Mouse (Mus musculus): ENCODE data around the gene Folr1. TPM values are rescaled to one million over a fixed set of nuclear protein-coding genes. Genes with fewer than 3 reads are reported as not detected.

Gene Folr1
- polyA plus RNA-seq, 1 experiment from 2014 or later = 4.0 TPM

GRCm38 (mm10) chr7:101837154-101837605 is 33.4 kb downstream of the Folr1 start:
- 0 out of 2 replicates have a peak, but pooled peaks have one; percentile 0 for ATAC-seq (replicated peaks; ENCODE audit: extremely low read depth, insufficient read depth, low FRiP score)
- WGBS = under 1% methylated on average over 20 of the region's 20 CpGs
- Histone ChIP-seq H3K36me3 (ENCODE audit: control insufficient read depth, insufficient read depth) (peaks cover 8% of the 10 kb centered on the region), H3K27me3 (ENCODE audit: control insufficient read depth, insufficient read depth, low read length) (no peaks in the 10 kb centered on the region), H3K27ac (ENCODE audit: low read length) (peak overlapping the region; percentile 99), H3K9ac (ENCODE audit: low read length) (peak overlapping the region; percentile 99), H3K9me3 (replicated peaks; ENCODE audit: control insufficient read depth, low read length) (no peaks in the 10 kb centered on the region), H3K4me2 (ENCODE audit: low read depth, low read length) (peak overlapping the region; percentile 69), H3K4me1 (ENCODE audit: control insufficient read depth, insufficient read depth, low read length) (peaks cover 29% of the 10 kb centered on the region), H3K4me3 (ENCODE audit: low read length) (peak overlapping the region; percentile 80)

GRCm38 (mm10) chr7:101836271-101837153 is 34.1 kb downstream of the Folr1 start:
- peak overlapping the region; percentile 69 for H3K4me2 ChIP-seq (ENCODE audit: low read depth, low read length)
- peak overlapping the region; percentile 99 for H3K9ac ChIP-seq (ENCODE audit: low read length)
- H3K4me1 ChIP-seq (ENCODE audit: control insufficient read depth, insufficient read depth, low read length) = peaks cover 29% of the 10 kb centered on the region
- peaks cover 14% of the 10 kb centered on the region for H3K36me3 ChIP-seq (ENCODE audit: control insufficient read depth, insufficient read depth)
- H3K4me3 ChIP-seq (ENCODE audit: low read length) = peak overlapping the region; percentile 80
- ATAC-seq (replicated peaks; ENCODE audit: extremely low read depth, insufficient read depth, low FRiP score) = peak; percentile 47
- peak overlapping the region; percentile 99 for H3K27ac ChIP-seq (ENCODE audit: low read length)
- H3K27me3 ChIP-seq (ENCODE audit: control insufficient read depth, insufficient read depth, low read length) = no peaks in the 10 kb centered on the region
- no peaks in the 10 kb centered on the region for H3K9me3 ChIP-seq (replicated peaks; ENCODE audit: control insufficient read depth, low read length)
- WGBS = under 1% methylated on average over 63 of the region's 63 CpGs

GRCm38 (mm10) chr7:101835457-101836109 is 35.0 kb downstream of the Folr1 start:
- 34% methylated on average over 5 of the region's 5 CpGs for WGBS
- Histone ChIP-seq H3K9me3 (replicated peaks; ENCODE audit: control insufficient read depth, low read length) (no peaks in the 10 kb centered on the region), H3K9ac (ENCODE audit: low read length) (peak overlapping the region; percentile 99), H3K27me3 (ENCODE audit: control insufficient read depth, insufficient read depth, low read length) (no peaks in the 10 kb centered on the region), H3K4me1 (ENCODE audit: control insufficient read depth, insufficient read depth, low read length) (peaks cover 29% of the 10 kb centered on the region), H3K4me3 (ENCODE audit: low read length) (peak overlapping the region; percentile 80), H3K4me2 (ENCODE audit: low read depth, low read length) (peak overlapping the region; percentile 69), H3K27ac (ENCODE audit: low read length) (peak overlapping the region; percentile 99), H3K36me3 (ENCODE audit: control insufficient read depth, insufficient read depth) (peaks cover 23% of the 10 kb centered on the region)
- no peak for ATAC-seq (replicated peaks; ENCODE audit: extremely low read depth, insufficient read depth, low FRiP score)

DNA sequence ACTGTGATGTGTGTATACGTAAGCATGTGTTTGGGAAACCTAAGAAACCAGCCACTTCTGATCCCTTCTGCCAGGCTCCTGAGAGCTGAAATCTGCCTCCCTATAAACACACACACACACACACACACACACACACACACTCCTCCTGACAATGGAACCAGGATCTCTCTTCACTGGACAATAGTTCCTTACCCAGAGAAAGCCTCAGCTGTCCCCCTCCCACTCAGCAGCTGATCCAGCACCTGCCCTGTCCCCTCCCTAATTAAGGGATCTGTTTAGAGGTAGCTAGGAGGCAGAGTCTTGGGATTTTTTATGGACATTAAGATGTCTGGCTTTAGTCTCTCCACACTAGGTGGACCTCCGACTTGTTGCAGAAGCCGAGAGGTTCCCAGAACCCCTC is 35.7 kb downstream of the Folr1 start:
- Histone ChIP-seq H3K36me3 (ENCODE audit: control insufficient read depth, insufficient read depth) (peaks cover 30% of the 10 kb centered on the region), H3K9ac (ENCODE audit: low read length) (no peak overlapping the region), H3K27me3 (ENCODE audit: control insufficient read depth, insufficient read depth, low read length) (no peaks in the 10 kb centered on the region), H3K4me3 (ENCODE audit: low read length) (peak overlapping the region; percentile 13; the same call in 1 of the 2 replicates), H3K9me3 (replicated peaks; ENCODE audit: control insufficient read depth, low read length) (no peaks in the 10 kb centered on the region), H3K4me2 (ENCODE audit: low read depth, low read length) (peak overlapping the region; percentile 69), H3K27ac (ENCODE audit: low read length) (peak overlapping the region; percentile 36; the same call in 1 of the 2 replicates), H3K4me1 (ENCODE audit: control insufficient read depth, insufficient read depth, low read length) (peaks cover 29% of the 10 kb centered on the region)
- 48% methylated on average over 3 of the region's 3 CpGs for WGBS
- ATAC-seq (replicated peaks; ENCODE audit: extremely low read depth, insufficient read depth, low FRiP score) = no peak

GRCm38 (mm10) chr7:101833916-101834584 is 36.5 kb downstream of the Folr1 start:
- peaks cover 28% of the 10 kb centered on the region for H3K4me1 ChIP-seq (ENCODE audit: control insufficient read depth, insufficient read depth, low read length)
- no peak for ATAC-seq (replicated peaks; ENCODE audit: extremely low read depth, insufficient read depth, low FRiP score)
- H3K9ac ChIP-seq (ENCODE audit: low read length) = no peak overlapping the region; the same call in 1 of the 2 replicates
- peak overlapping the region; percentile 8; the same call in 1 of the 2 replicates for H3K4me2 ChIP-seq (ENCODE audit: low read depth, low read length)
- peak overlapping the region; percentile 36 for H3K27ac ChIP-seq (ENCODE audit: low read length)
- no peaks in the 10 kb centered on the region for H3K27me3 ChIP-seq (ENCODE audit: control insufficient read depth, insufficient read depth, low read length)
- WGBS = 56% methylated on average over 3 of the region's 3 CpGs
- no peaks in the 10 kb centered on the region for H3K9me3 ChIP-seq (replicated peaks; ENCODE audit: control insufficient read depth, low read length)
- no peak overlapping the region for H3K4me3 ChIP-seq (ENCODE audit: low read length)
- peaks cover 38% of the 10 kb centered on the region for H3K36me3 ChIP-seq (ENCODE audit: control insufficient read depth, insufficient read depth)

DNA sequence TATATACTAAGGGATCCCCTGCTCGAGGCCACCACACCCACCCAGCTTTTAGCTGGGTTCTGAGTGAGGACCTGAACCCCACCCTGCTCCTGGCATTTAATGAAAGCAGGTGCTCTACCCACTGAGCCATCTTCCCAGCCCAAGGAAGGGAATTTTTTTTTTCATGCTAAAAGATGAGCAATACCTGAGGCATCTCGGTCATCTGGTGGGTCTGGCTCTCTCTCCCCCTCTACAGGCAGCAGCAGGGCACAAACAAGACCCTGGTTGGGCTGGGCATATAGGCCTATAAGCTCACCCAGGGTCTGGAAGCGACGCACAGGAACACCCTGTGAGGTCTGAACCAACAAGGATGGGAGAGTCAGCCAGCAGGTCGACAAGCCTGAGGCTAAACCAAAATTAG is 37.2 kb downstream of the Folr1 start:
- H3K4me2 ChIP-seq (ENCODE audit: low read depth, low read length) = no peak overlapping the region
- 73% methylated on average over 5 of the region's 5 CpGs for WGBS
- H3K27me3 ChIP-seq (ENCODE audit: control insufficient read depth, insufficient read depth, low read length) = no peaks in the 10 kb centered on the region

GRCm38 (mm10) chr7:101832372-101832771 is 38.2 kb downstream of the Folr1 start:
- Histone ChIP-seq H3K4me1 (ENCODE audit: control insufficient read depth, insufficient read depth, low read length) (peaks cover 21% of the 10 kb centered on the region), H3K9me3 (replicated peaks; ENCODE audit: control insufficient read depth, low read length) (no peaks in the 10 kb centered on the region), H3K9ac (ENCODE audit: low read length) (no peak overlapping the region), H3K4me2 (ENCODE audit: low read depth, low read length) (no peak overlapping the region), H3K36me3 (ENCODE audit: control insufficient read depth, insufficient read depth) (peaks cover 54% of the 10 kb centered on the region), H3K4me3 (ENCODE audit: low read length) (no peak overlapping the region), H3K27me3 (ENCODE audit: control insufficient read depth, insufficient read depth, low read length) (no peaks in the 10 kb centered on the region), H3K27ac (ENCODE audit: low read length) (no peak overlapping the region)
- no peak for ATAC-seq (replicated peaks; ENCODE audit: extremely low read depth, insufficient read depth, low FRiP score)
- WGBS = 92% methylated on average over 4 of the region's 4 CpGs

More for the DNA sequence above, 37.2 kb downstream of the Folr1 start:
- peaks cover 45% of the 10 kb centered on the region for H3K36me3 ChIP-seq (ENCODE audit: control insufficient read depth, insufficient read depth)
- H3K4me1 ChIP-seq (ENCODE audit: control insufficient read depth, insufficient read depth, low read length) = peaks cover 21% of the 10 kb centered on the region
- H3K27ac ChIP-seq (ENCODE audit: low read length) = no peak overlapping the region
- H3K4me3 ChIP-seq (ENCODE audit: low read length) = no peak overlapping the region
- H3K9me3 ChIP-seq (replicated peaks; ENCODE audit: control insufficient read depth, low read length) = no peaks in the 10 kb centered on the region
- H3K9ac ChIP-seq (ENCODE audit: low read length) = no peak overlapping the region
- ATAC-seq (replicated peaks; ENCODE audit: extremely low read depth, insufficient read depth, low FRiP score) = no peak

DNA sequence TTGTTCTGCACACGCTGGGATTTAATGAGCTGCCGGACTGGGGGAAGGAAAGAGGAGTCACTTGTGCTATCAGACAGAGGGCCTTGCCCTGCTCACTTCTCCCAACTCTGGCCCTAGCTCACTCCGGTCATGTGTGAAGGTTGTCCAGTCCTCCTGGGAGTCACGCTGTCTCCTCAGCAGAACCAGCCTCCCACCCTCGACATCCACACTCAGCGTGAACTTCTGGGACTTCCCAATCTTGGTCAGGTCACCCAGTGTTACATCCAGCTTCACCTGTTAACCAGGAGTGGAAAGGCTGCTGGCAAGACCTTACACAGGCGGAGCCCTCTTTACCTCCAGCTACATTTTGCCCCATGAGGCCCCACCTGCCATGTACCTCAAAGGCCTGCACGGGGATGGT is 39.2 kb downstream of the Folr1 start:
- H3K9ac ChIP-seq (ENCODE audit: low read length) = no peak overlapping the region
- ATAC-seq (replicated peaks; ENCODE audit: extremely low read depth, insufficient read depth, low FRiP score) = no peak
- no peak overlapping the region for H3K4me2 ChIP-seq (ENCODE audit: low read depth, low read length)
- 93% methylated on average over 8 of the region's 8 CpGs for WGBS
- H3K36me3 ChIP-seq (ENCODE audit: control insufficient read depth, insufficient read depth) = peaks cover 63% of the 10 kb centered on the region
- H3K9me3 ChIP-seq (replicated peaks; ENCODE audit: control insufficient read depth, low read length) = no peaks in the 10 kb centered on the region
- no peaks in the 10 kb centered on the region for H3K27me3 ChIP-seq (ENCODE audit: control insufficient read depth, insufficient read depth, low read length)
- no peak overlapping the region for H3K27ac ChIP-seq (ENCODE audit: low read length)
- H3K4me3 ChIP-seq (ENCODE audit: low read length) = no peak overlapping the region
- H3K4me1 ChIP-seq (ENCODE audit: control insufficient read depth, insufficient read depth, low read length) = peaks cover 21% of the 10 kb centered on the region

Data from heart, embryonic 16.5 days (tissue).